Mouse (Mus musculus): ENCODE results near the gene Usp7. TPM values are rescaled to one million over a fixed set of nuclear protein-coding genes. Genes with fewer than 3 reads are reported as not detected.
A peak's percentile ranks its signal among the peaks of the same experiment; 100 is the strongest.

Gene Usp7
- polyA plus RNA-seq, 1 experiment from 2014 or later: 40.2 TPM

DNA sequence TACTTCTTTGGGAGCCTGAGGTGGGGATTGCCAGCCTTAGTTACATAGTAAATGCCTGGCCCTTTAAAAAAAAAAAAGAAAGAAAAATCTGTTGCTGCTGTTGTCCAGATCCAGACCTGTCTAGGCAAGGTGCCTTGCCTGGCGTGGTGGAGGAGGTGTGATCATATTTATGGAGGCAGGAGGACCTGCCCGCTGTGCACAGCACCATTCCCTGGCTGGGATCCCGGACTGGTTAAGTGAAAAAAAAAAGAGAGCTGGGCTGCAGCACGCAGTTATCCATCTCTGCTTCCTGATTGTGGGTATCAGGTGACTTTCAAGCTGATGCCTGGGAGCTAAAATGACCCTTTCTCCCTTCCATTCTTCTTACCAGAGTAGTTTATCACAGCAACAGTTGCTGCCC lies 107.0 kb downstream of the Usp7 start:
- no peaks in the 10 kb centered on the region for H3K27me3 ChIP-seq (ENCODE audit: control insufficient read depth, insufficient read depth, low read length)
- DNase-seq (ENCODE audit: low spot score) (no peak), ATAC-seq (replicated peaks; ENCODE audit: insufficient number of reproducible peaks, low FRiP score, low TSS enrichment, low read depth) (no peak)
- H3K9ac ChIP-seq (replicated peaks; ENCODE audit: low read length): no peak overlapping the region
- WGBS: 78% methylated on average over 4 of the region's 4 CpGs
- H3K4me3 ChIP-seq (ENCODE audit: low read depth, low read length): no peak overlapping the region
- H3K36me3 ChIP-seq (replicated peaks; ENCODE audit: control insufficient read depth, insufficient read depth, low read depth, low read length): no peaks in the 10 kb centered on the region; the same call in 1 of the 2 replicates
- H3K9me3 ChIP-seq (replicated peaks; ENCODE audit: control insufficient read depth, low read length): no peaks in the 10 kb centered on the region
- no peaks in the 10 kb centered on the region for H3K4me1 ChIP-seq (ENCODE audit: control insufficient read depth, insufficient read depth, low read length)
- H3K27ac ChIP-seq (replicated peaks; ENCODE audit: low read depth, low read length): no peak overlapping the region
- no peak overlapping the region for H3K4me2 ChIP-seq (ENCODE audit: low read depth, low read length)

DNA sequence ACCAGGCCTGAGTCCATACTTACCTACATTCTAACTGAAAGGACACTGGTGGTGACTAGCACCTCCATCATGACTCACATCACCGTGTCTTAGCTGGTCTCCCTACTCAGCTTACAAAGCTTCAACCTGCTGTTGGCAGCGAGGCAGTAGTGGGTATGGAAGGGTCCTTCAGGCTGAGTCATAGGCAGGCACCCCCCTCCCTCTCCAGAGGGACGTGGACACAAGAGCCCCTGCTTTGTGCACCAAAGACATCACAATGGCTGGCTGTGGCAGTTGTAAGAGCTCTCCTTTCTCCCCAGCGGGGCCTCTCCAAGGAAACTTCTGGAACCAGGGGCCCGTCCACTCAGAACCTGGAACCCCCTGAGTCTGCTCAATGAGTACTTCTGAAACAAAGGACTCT lies 111.6 kb downstream of the Usp7 start, which contains the start of gene Gm5767:
Gm5767 (plus strand) TSS at position 301 of the 400 bp plus-strand sequence.
- ATAC-seq (replicated peaks; ENCODE audit: insufficient number of reproducible peaks, low FRiP score, low TSS enrichment, low read depth) (no peak), DNase-seq (ENCODE audit: low spot score) (no peak)
- H3K9me3 ChIP-seq (replicated peaks; ENCODE audit: control insufficient read depth, low read length): no peaks in the 10 kb centered on the region
- H3K4me1 ChIP-seq (ENCODE audit: control insufficient read depth, insufficient read depth, low read length): no peaks in the 10 kb centered on the region
- H3K27me3 ChIP-seq (ENCODE audit: control insufficient read depth, insufficient read depth, low read length): no peaks in the 10 kb centered on the region
- H3K4me3 ChIP-seq (ENCODE audit: low read depth, low read length): no peak within 1 kb of the TSS
- WGBS: 86% methylated on average over 5 of the region's 5 CpGs
- no peaks in the 10 kb centered on the region for H3K36me3 ChIP-seq (replicated peaks; ENCODE audit: control insufficient read depth, insufficient read depth, low read depth, low read length)
- no peak within 1 kb of the TSS for H3K9ac ChIP-seq (replicated peaks; ENCODE audit: low read length)
- no peak within 1 kb of the TSS for H3K4me2 ChIP-seq (ENCODE audit: low read depth, low read length)
- H3K27ac ChIP-seq (replicated peaks; ENCODE audit: low read depth, low read length): no peak within 1 kb of the TSS

DNA sequence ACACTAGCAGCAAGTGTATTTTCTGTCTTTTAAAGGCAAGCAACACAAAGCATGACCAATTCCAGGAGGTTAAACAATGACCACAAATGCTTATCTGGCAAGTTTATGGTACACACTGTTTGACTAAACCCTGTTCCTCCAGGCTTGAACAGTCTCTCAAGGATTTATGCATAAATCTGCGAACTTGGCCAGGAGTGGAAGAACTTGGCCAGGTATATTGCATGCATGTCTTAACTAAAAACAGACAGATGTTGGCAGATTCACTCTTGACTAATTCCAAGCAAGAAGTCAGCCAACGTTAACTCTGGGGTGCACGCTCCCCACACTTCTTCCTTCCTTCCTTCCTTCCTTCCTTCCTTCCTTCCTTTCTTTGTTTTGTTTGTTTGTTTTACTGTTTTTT lies 112.3 kb downstream of the Usp7 start:
- H3K27ac ChIP-seq (replicated peaks; ENCODE audit: low read depth, low read length): no peak overlapping the region
- ATAC-seq (replicated peaks; ENCODE audit: insufficient number of reproducible peaks, low FRiP score, low TSS enrichment, low read depth) (no peak), DNase-seq (ENCODE audit: low spot score) (no peak)
- no peaks in the 10 kb centered on the region for H3K27me3 ChIP-seq (ENCODE audit: control insufficient read depth, insufficient read depth, low read length)
- H3K4me1 ChIP-seq (ENCODE audit: control insufficient read depth, insufficient read depth, low read length): no peaks in the 10 kb centered on the region
- no peak overlapping the region for H3K9ac ChIP-seq (replicated peaks; ENCODE audit: low read length)
- H3K9me3 ChIP-seq (replicated peaks; ENCODE audit: control insufficient read depth, low read length): no peaks in the 10 kb centered on the region
- H3K36me3 ChIP-seq (replicated peaks; ENCODE audit: control insufficient read depth, insufficient read depth, low read depth, low read length): no peaks in the 10 kb centered on the region
- H3K4me2 ChIP-seq (ENCODE audit: low read depth, low read length): no peak overlapping the region
- 84% methylated on average over 3 of the region's 3 CpGs for WGBS
- no peak overlapping the region for H3K4me3 ChIP-seq (ENCODE audit: low read depth, low read length)

- no peak for ATAC-seq (replicated peaks; ENCODE audit: insufficient number of reproducible peaks, low FRiP score, low TSS enrichment, low read depth)
- WGBS: 83% methylated on average over 4 of the region's 4 CpGs
- Histone ChIP-seq H3K4me1 (ENCODE audit: control insufficient read depth, insufficient read depth, low read length) (no peaks in the 10 kb centered on the region), H3K9me3 (replicated peaks; ENCODE audit: control insufficient read depth, low read length) (no peaks in the 10 kb centered on the region), H3K4me2 (ENCODE audit: low read depth, low read length) (no peak overlapping the region), H3K36me3 (replicated peaks; ENCODE audit: control insufficient read depth, insufficient read depth, low read depth, low read length) (no peaks in the 10 kb centered on the region), H3K4me3 (ENCODE audit: low read depth, low read length) (no peak overlapping the region), H3K27me3 (ENCODE audit: control insufficient read depth, insufficient read depth, low read length) (no peaks in the 10 kb centered on the region), H3K9ac (replicated peaks; ENCODE audit: low read length) (no peak overlapping the region), H3K27ac (replicated peaks; ENCODE audit: low read depth, low read length) (no peak overlapping the region)
- DNase-seq (ENCODE audit: low spot score): no peak
Measured at GRCm38 (mm10) chr16:8678676-8679075, 113.4 kb downstream of the Usp7 start.

DNA sequence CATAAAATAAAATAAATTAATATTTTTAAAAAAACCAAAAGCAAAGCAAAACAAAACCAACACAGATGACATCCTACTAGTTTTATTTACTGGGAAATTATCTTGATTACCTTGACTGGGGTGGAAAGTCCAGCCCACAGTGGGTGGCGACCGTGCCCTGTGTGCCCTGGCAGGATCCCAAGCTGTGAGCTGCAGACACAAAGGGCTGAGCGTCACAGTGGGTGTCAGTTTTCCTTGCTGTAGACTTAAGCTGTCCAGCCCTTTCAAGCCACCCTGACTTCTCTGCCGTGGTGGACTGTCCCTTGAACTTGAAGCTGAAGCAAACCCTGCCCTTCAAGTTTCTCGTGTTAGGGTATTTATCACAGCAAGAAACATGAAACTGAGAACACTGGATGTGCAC lies 114.1 kb downstream of the Usp7 start:
- DNase-seq (ENCODE audit: low spot score) (no peak), ATAC-seq (replicated peaks; ENCODE audit: insufficient number of reproducible peaks, low FRiP score, low TSS enrichment, low read depth) (no peak)
- WGBS: 63% methylated on average over 5 of the region's 5 CpGs
- H3K36me3 ChIP-seq (replicated peaks; ENCODE audit: control insufficient read depth, insufficient read depth, low read depth, low read length): no peaks in the 10 kb centered on the region
- no peaks in the 10 kb centered on the region for H3K4me1 ChIP-seq (ENCODE audit: control insufficient read depth, insufficient read depth, low read length)
- no peaks in the 10 kb centered on the region for H3K9me3 ChIP-seq (replicated peaks; ENCODE audit: control insufficient read depth, low read length)
- H3K9ac ChIP-seq (replicated peaks; ENCODE audit: low read length): no peak overlapping the region
- no peak overlapping the region for H3K27ac ChIP-seq (replicated peaks; ENCODE audit: low read depth, low read length)
- H3K4me3 ChIP-seq (ENCODE audit: low read depth, low read length): no peak overlapping the region
- no peak overlapping the region for H3K4me2 ChIP-seq (ENCODE audit: low read depth, low read length)
- no peaks in the 10 kb centered on the region for H3K27me3 ChIP-seq (ENCODE audit: control insufficient read depth, insufficient read depth, low read length)

DNA sequence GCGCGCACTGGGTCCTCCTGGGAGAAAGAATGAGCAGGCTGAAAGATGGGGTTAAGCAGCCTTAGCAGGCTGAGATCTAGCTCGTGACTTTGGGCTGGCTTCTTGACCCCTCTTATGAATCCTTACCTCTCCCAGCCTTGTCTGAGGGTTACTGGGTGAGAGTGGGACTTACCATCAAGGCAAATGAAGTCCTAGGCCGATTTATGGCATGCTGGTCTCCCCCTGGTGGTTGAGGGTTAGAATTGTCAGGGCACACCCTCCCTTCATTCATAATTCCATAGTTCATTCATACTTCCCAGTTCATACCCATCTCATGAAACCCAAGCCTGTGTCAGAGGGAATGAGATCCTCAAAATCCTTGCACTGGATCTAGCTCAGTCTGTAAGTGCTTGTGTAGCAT lies 115.3 kb downstream of the Usp7 start:
- ATAC-seq (replicated peaks; ENCODE audit: insufficient number of reproducible peaks, low FRiP score, low TSS enrichment, low read depth): no peak
- H3K4me3 ChIP-seq (ENCODE audit: low read depth, low read length): no peak overlapping the region
- no peak overlapping the region for H3K4me2 ChIP-seq (ENCODE audit: low read depth, low read length)
- no peaks in the 10 kb centered on the region for H3K4me1 ChIP-seq (ENCODE audit: control insufficient read depth, insufficient read depth, low read length)
- no peak overlapping the region for H3K27ac ChIP-seq (replicated peaks; ENCODE audit: low read depth, low read length)
- DNase-seq (ENCODE audit: low spot score): peak; percentile 76
- no peaks in the 10 kb centered on the region for H3K36me3 ChIP-seq (replicated peaks; ENCODE audit: control insufficient read depth, insufficient read depth, low read depth, low read length)
- no peaks in the 10 kb centered on the region for H3K27me3 ChIP-seq (ENCODE audit: control insufficient read depth, insufficient read depth, low read length)
- 53% methylated on average over 4 of the region's 4 CpGs for WGBS
- no peak overlapping the region; the same call in 1 of the 2 replicates for H3K9ac ChIP-seq (replicated peaks; ENCODE audit: low read length)
- no peaks in the 10 kb centered on the region for H3K9me3 ChIP-seq (replicated peaks; ENCODE audit: control insufficient read depth, low read length)

GRCm38 (mm10) chr16:8676228-8676627 lies 115.9 kb downstream of the Usp7 start:
- Histone ChIP-seq H3K4me2 (ENCODE audit: low read depth, low read length) (no peak overlapping the region), H3K36me3 (replicated peaks; ENCODE audit: control insufficient read depth, insufficient read depth, low read depth, low read length) (no peaks in the 10 kb centered on the region), H3K27ac (replicated peaks; ENCODE audit: low read depth, low read length) (no peak overlapping the region), H3K4me1 (ENCODE audit: control insufficient read depth, insufficient read depth, low read length) (no peaks in the 10 kb centered on the region), H3K4me3 (ENCODE audit: low read depth, low read length) (no peak overlapping the region), H3K27me3 (ENCODE audit: control insufficient read depth, insufficient read depth, low read length) (no peaks in the 10 kb centered on the region), H3K9ac (replicated peaks; ENCODE audit: low read length) (no peak overlapping the region), H3K9me3 (replicated peaks; ENCODE audit: control insufficient read depth, low read length) (no peaks in the 10 kb centered on the region)
- ATAC-seq (replicated peaks; ENCODE audit: insufficient number of reproducible peaks, low FRiP score, low TSS enrichment, low read depth) (no peak), DNase-seq (ENCODE audit: low spot score) (no peak)
- 74% methylated on average over 2 of the region's 2 CpGs for WGBS

DNA sequence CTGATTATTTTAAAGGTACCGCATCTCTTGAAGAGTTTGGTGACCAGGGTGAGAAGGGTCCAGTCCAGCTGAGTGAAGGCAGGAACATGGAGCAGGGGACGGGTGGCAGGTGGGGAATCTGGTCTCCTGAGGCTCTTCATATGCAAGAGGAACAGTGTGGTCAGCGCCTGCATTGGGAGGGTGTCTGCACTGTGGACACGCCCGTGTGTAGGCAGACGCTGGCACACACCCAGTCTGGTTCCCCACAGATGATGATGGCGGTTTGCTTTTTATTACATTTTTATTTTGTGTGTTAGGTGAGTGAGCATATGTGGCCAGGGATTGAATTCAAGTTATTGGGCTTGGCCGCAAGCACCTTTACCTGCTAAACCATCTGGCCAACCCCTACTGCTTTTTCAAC lies 116.5 kb downstream of the Usp7 start:
- Histone ChIP-seq H3K4me3 (ENCODE audit: low read depth, low read length) (no peak overlapping the region), H3K9ac (replicated peaks; ENCODE audit: low read length) (no peak overlapping the region), H3K4me2 (ENCODE audit: low read depth, low read length) (no peak overlapping the region), H3K27ac (replicated peaks; ENCODE audit: low read depth, low read length) (no peak overlapping the region), H3K36me3 (replicated peaks; ENCODE audit: control insufficient read depth, insufficient read depth, low read depth, low read length) (no peaks in the 10 kb centered on the region), H3K9me3 (replicated peaks; ENCODE audit: control insufficient read depth, low read length) (no peaks in the 10 kb centered on the region), H3K4me1 (ENCODE audit: control insufficient read depth, insufficient read depth, low read length) (no peaks in the 10 kb centered on the region; the same call in 1 of the 2 replicates), H3K27me3 (ENCODE audit: control insufficient read depth, insufficient read depth, low read length) (no peaks in the 10 kb centered on the region)
- WGBS: 85% methylated on average over 8 of the region's 8 CpGs
- ATAC-seq (replicated peaks; ENCODE audit: insufficient number of reproducible peaks, low FRiP score, low TSS enrichment, low read depth) (no peak), DNase-seq (ENCODE audit: low spot score) (no peak)

Data from embryonic facial prominence, embryonic 11.5 days (tissue).